In the genomic region with DNA sequence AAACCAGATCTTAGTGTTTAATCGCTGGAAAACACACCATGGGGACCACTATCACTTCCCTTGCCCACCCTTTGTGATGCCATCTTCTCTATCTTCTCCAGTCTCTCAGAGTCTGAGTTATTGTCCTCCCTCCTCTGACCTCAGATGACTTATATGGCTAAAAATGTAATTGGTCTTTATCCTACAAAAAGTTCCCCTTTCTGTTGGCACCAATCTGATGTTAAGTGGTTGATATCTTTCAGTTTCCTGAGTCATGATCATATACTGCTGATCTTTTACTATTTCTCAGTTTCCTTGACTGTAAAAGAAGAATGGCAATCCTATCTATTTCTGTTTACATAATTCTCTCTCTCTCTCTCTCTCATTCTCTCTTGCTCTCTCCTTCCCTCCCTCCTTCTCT, we compare ENCODE assay signal across 26 mouse cellular contexts.
DNase-seq lines count a peak whose midpoint lies in the region; ATAC-seq and TF ChIP-seq lines count a peak whose summit lies in the region.
"Had no signal": no experiment of that assay in that cellular context is flagged by ENCODE, and none has a peak within 500 bp of the region (broad histone marks: within the 10 kb centered on the region; RNA-seq: fewer than 3 reads in every experiment).

No protein-coding gene starts in this region.

- no peak for TF ChIP-seq CTCF in liver, adult 2 months (IDR thresholded peaks at IDR 0.05; ENCODE audit: low read depth, low read length)
- no peak for TF ChIP-seq CTCF in liver, postnatal 0 days (IDR thresholded peaks at IDR 0.05; ENCODE audit: low read depth)

- no peak for TF ChIP-seq POLR2A in liver, adult 2 months (IDR thresholded peaks at IDR 0.05; ENCODE audit: extremely low read depth, insufficient read depth, low read length)

- no peak for TF ChIP-seq EP300 in liver, postnatal 0 days (IDR thresholded peaks at IDR 0.05; ENCODE audit: low read depth)

- H3K36me3 ChIP-seq in liver, adult 2 months (ENCODE audit: control insufficient read depth, insufficient read depth, low read length): no peaks in the 10 kb centered on the region
- no peaks in the 10 kb centered on the region for H3K36me3 ChIP-seq in liver, postnatal 0 days (replicated peaks; ENCODE audit: insufficient read depth, low read length)
- no peaks in the 10 kb centered on the region for H3K36me3 ChIP-seq in hindbrain, embryonic 14.5 days (replicated peaks; ENCODE audit: control insufficient read depth, insufficient read depth)
- H3K36me3 ChIP-seq: embryonic facial prominence, embryonic 13.5 days; embryonic facial prominence, embryonic 15.5 days; forebrain, embryonic 10.5 days; forebrain, embryonic 12.5 days; G1E had no signal

- DNase-seq in liver, adult 2 months (ENCODE audit: extremely low read depth, low read depth, low spot score): peak; percentile 3
- DNase-seq in liver, postnatal 0 days: no peak
- no peak for DNase-seq in testis, postnatal 10 days (ENCODE audit: low spot score)
- no peak for DNase-seq in hindbrain, embryonic 14.5 days (ENCODE audit: low spot score)
- DNase-seq: adrenal gland, adult 2 months; adrenal gland, postnatal 10 days; adrenal gland, postnatal 25 days; B cell, adult 2 months; cerebellum, adult 11-12 months; cerebellum, adult 2 months; cerebellum, adult 9-10 months; cerebellum, postnatal 10 days; cerebellum, postnatal 25 days; embryo, embryonic 11 days had no signal

- ATAC-seq in liver, postnatal 0 days: no peak
- 0 out of 2 replicates have a peak, but pooled peaks have one; percentile 32 for ATAC-seq in common myeloid progenitor, adult 5-6 weeks (replicated peaks; ENCODE audit: low read depth, poor library complexity, severe bottlenecking)
- 0 out of 2 replicates have a peak, but pooled peaks have one; percentile 20 for ATAC-seq in megakaryocyte progenitor cell, adult 5-6 weeks (replicated peaks; ENCODE audit: poor library complexity)
- ATAC-seq in hindbrain, embryonic 14.5 days (ENCODE audit: low FRiP score): no peak
- ATAC-seq: CD4-positive, CD25-positive, alpha-beta regulatory T cell, adult 4 months; forebrain, embryonic 14.5 days; forebrain, embryonic 16.5 days had no signal

- no peak overlapping the region for H3K27ac ChIP-seq in liver, adult 2 months (replicated peaks; ENCODE audit: insufficient read depth, low read depth, low read length)
- no peak overlapping the region for H3K27ac ChIP-seq in liver, postnatal 0 days (ENCODE audit: low read depth)
- H3K27ac ChIP-seq in hindbrain, embryonic 14.5 days: no peak overlapping the region
- H3K27ac ChIP-seq: embryonic facial prominence, embryonic 13.5 days; embryonic facial prominence, embryonic 15.5 days; forebrain, embryonic 10.5 days; forebrain, embryonic 12.5 days had no signal

- no peak overlapping the region for H3K9ac ChIP-seq in liver, adult 2 months (ENCODE audit: low read depth, low read length)
- no peak overlapping the region for H3K9ac ChIP-seq in liver, postnatal 0 days (replicated peaks)
- H3K9ac ChIP-seq in hindbrain, embryonic 14.5 days: no peak overlapping the region
- H3K9ac ChIP-seq: embryonic facial prominence, embryonic 13.5 days; embryonic facial prominence, embryonic 15.5 days; forebrain, embryonic 12.5 days had no signal

- H3K4me2 ChIP-seq in liver, postnatal 0 days (ENCODE audit: low read depth, low read length): no peak overlapping the region
- no peak overlapping the region for H3K4me2 ChIP-seq in hindbrain, embryonic 14.5 days (replicated peaks)
- H3K4me2 ChIP-seq: embryonic facial prominence, embryonic 13.5 days; embryonic facial prominence, embryonic 15.5 days; forebrain, embryonic 12.5 days had no signal

- no peaks in the 10 kb centered on the region for H3K27me3 ChIP-seq in liver, adult 2 months (ENCODE audit: control insufficient read depth, insufficient read depth, low read length)
- no peaks in the 10 kb centered on the region for H3K27me3 ChIP-seq in liver, postnatal 0 days (ENCODE audit: insufficient read depth, low read length)
- no peaks in the 10 kb centered on the region for H3K27me3 ChIP-seq in hindbrain, embryonic 14.5 days (ENCODE audit: control insufficient read depth, insufficient read depth, low read length)
- H3K27me3 ChIP-seq: CH12.LX; embryonic facial prominence, embryonic 13.5 days; embryonic facial prominence, embryonic 15.5 days; forebrain, embryonic 12.5 days had no signal

- 65% methylated on average over 1 of the region's 1 CpGs for WGBS in liver, adult 2 months
- WGBS in liver, postnatal 0 days (ENCODE audit: insufficient replicate concordance): 53% methylated on average over 1 of the region's 1 CpGs
- 62% methylated on average over 1 of the region's 1 CpGs for WGBS in hindbrain, embryonic 14.5 days

- H3K4me1 ChIP-seq in liver, adult 2 months (ENCODE audit: control insufficient read depth, insufficient read depth, low read length): no peaks in the 10 kb centered on the region
- H3K4me1 ChIP-seq in liver, postnatal 0 days (ENCODE audit: insufficient read depth): no peaks in the 10 kb centered on the region
- H3K4me1 ChIP-seq in hindbrain, embryonic 14.5 days (replicated peaks; ENCODE audit: control insufficient read depth, insufficient read depth, low read length): no peaks in the 10 kb centered on the region
- H3K4me1 ChIP-seq: embryonic facial prominence, embryonic 13.5 days; embryonic facial prominence, embryonic 15.5 days; forebrain, embryonic 10.5 days; forebrain, embryonic 12.5 days had no signal

- H3K4me3 ChIP-seq in liver, adult 2 months (ENCODE audit: insufficient read depth, low read depth, low read length): no peak overlapping the region
- H3K4me3 ChIP-seq in liver, postnatal 0 days (ENCODE audit: low read depth, low read length): no peak overlapping the region
- no peak overlapping the region for H3K4me3 ChIP-seq in hindbrain, embryonic 14.5 days (replicated peaks; ENCODE audit: low read length)
- H3K4me3 ChIP-seq: embryonic facial prominence, embryonic 13.5 days; embryonic facial prominence, embryonic 15.5 days; erythroblast, embryonic 14.5 days; forebrain, embryonic 10.5 days; forebrain, embryonic 12.5 days had no signal

- H3K9me3 ChIP-seq in liver, postnatal 0 days (ENCODE audit: low read length): no peaks in the 10 kb centered on the region
- H3K9me3 ChIP-seq in hindbrain, embryonic 14.5 days (ENCODE audit: control insufficient read depth, low read length): no peaks in the 10 kb centered on the region
- H3K9me3 ChIP-seq: embryonic facial prominence, embryonic 13.5 days; embryonic facial prominence, embryonic 15.5 days; forebrain, embryonic 10.5 days; forebrain, embryonic 12.5 days; G1E had no signal

- no peaks in the 10 kb centered on the region for H3K79me2 ChIP-seq in liver, adult 2 months (ENCODE audit: control insufficient read depth, insufficient read depth, low read length)

Comparison
In these comparisons a context has a peak if more than half of its experiments do, and no peak if none do; other contexts are left out.
1. ATAC-seq: peak in common myeloid progenitor, adult 5-6 weeks (single experiment) and megakaryocyte progenitor cell, adult 5-6 weeks (single experiment); none in liver, postnatal 0 days (single experiment) and hindbrain, embryonic 14.5 days (single experiment).